Mouse (Mus musculus) urinary bladder, postnatal 36 days (tissue): ENCODE measurements around the gene Gtf2i.

Source experiments
- DNase-seq, 2 experiments: peaks; one replicate each; pipeline ENCODE4 v3.0.0; 2022; ENCODE audit warnings: low spot score in 2 of 2, mixed read lengths in 1 of 2

Gtf2i gene

GRCm38 (mm10) chr5:134277109-134277508 lies 37.5 kb downstream of the Gtf2i start:
- DNase-seq, result no peak

- peak in 1 of 2 experiments; percentile 9 for DNase-seq
These were observed 39.0 kb downstream of the Gtf2i start for GRCm38 (mm10) chr5:134275556-134275955.

GRCm38 (mm10) chr5:134275021-134275420 lies 39.5 kb downstream of the Gtf2i start:
- DNase-seq, result no peak

GRCm38 (mm10) chr5:134273761-134274160 lies 40.8 kb downstream of the Gtf2i start:
- no peak for DNase-seq

GRCm38 (mm10) chr5:134272761-134273160 lies 41.8 kb downstream of the Gtf2i start:
- DNase-seq, result no peak

GRCm38 (mm10) chr5:134271421-134271820 lies 43.1 kb downstream of the Gtf2i start:
- no peak for DNase-seq

- DNase-seq, result no peak
These were observed 44.0 kb downstream of the Gtf2i start for GRCm38 (mm10) chr5:134270566-134270965.

GRCm38 (mm10) chr5:134269751-134270150 lies 44.8 kb downstream of the Gtf2i start:
- DNase-seq, result no peak

- no peak for DNase-seq
These were observed 45.8 kb downstream of the Gtf2i start for GRCm38 (mm10) chr5:134268751-134269150.

GRCm38 (mm10) chr5:134266404-134266803 lies 48.2 kb downstream of the Gtf2i start:
- DNase-seq, result no peak

- DNase-seq, result no peak
These were observed 48.7 kb downstream of the Gtf2i start for GRCm38 (mm10) chr5:134265890-134266289.

GRCm38 (mm10) chr5:134260001-134260636 lies 54.4 kb downstream of the Gtf2i start:
- no peak for DNase-seq

- no peak for DNase-seq
These were observed 55.6 kb downstream of the Gtf2i start for GRCm38 (mm10) chr5:134258934-134259333.

- DNase-seq, result no peak
These were observed 56.2 kb downstream of the Gtf2i start for GRCm38 (mm10) chr5:134258395-134258794.

- no peak for DNase-seq
These were observed 57.1 kb downstream of the Gtf2i start for GRCm38 (mm10) chr5:134257349-134258031.

- no peak for DNase-seq
These were observed 59.3 kb downstream of the Gtf2i start for GRCm38 (mm10) chr5:134255294-134255693.

GRCm38 (mm10) chr5:134253806-134254205 lies 60.8 kb downstream of the Gtf2i start:
- DNase-seq, result no peak

- DNase-seq, result no peak
These were observed 63.5 kb downstream of the Gtf2i start for GRCm38 (mm10) chr5:134251083-134251482.

GRCm38 (mm10) chr5:134250601-134251000 lies 64.0 kb downstream of the Gtf2i start:
- no peak for DNase-seq

- DNase-seq, result no peak
These were observed 65.3 kb downstream of the Gtf2i start for GRCm38 (mm10) chr5:134249245-134249649.

- no peak for DNase-seq
These were observed 65.8 kb downstream of the Gtf2i start for GRCm38 (mm10) chr5:134248608-134249244.

GRCm38 (mm10) chr5:134246146-134246545 lies 68.4 kb downstream of the Gtf2i start:
- peak; percentile 49 to 62 for DNase-seq

- no peak for DNase-seq
These were observed 69.7 kb downstream of the Gtf2i start for GRCm38 (mm10) chr5:134244890-134245289.
